Mouse (Mus musculus) gastrocnemius, postnatal 36 days (tissue): Measurements from ENCODE around the gene Ulk4. TPM values are rescaled to one million over a fixed set of nuclear protein-coding genes. Genes with fewer than 3 reads are reported as not detected.

Experiments
- DNase-seq, 2 experiments: peaks; one replicate each; pipeline ENCODE4 v3.0.0; 2022
- intact Hi-C: fragments of 180-260 bp; cut with DNase I; formaldehyde crosslinking; loops from one replicate; pipeline ENCODE4 v1.15.1; 2025
- total RNA-seq, 2 experiments: library from RNA; stranded (reverse); gene quantifications; 2 replicates each; pipeline ENCODE4 v1.2.3; 2021

Gene Ulk4
- total RNA-seq, 2 experiments from 2014 or later, result 0.20 to 0.38 TPM

DNA sequence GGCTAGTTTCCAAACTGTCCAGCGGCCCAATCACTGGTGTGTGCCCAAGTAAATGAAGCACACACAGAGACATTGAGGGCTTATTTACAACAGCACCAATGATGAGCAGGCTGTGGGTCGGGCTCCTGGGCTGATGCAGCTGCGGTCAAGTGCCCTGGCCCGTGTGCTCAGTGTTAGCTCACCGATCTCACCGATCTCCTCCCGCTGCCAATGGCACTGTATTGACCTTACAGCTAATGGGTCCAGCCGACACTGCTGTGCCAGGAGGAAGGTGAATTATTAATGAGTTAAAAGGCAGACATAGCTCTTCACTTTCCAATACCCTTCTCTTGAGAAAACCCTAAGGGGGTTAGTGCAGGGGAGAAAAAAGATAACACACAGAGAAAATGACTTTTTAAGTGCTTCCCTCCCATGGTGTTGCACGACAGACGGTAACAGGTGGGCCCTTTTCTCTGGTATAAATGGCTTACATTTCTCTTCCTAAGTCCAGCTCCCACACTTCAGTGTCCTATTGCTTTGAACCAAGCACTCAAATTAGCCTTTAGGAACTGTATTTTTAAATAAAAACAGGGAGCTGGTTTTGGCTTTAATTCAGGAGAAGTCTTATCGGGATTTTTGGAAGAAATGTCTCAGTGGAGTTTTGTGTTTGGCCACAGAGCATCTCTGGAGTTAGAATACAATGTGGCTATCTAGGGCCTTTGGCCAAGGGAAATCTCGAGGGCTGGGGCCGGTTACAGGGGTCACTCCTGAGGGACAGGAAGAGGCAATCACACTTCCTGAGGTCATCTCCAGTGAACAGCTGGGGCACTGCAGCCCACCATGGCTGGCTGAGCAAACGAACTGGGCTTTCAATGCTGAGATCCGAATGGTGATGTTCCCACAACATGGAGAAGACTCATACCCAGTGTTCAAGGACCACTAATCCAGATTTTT lies 282.5 kb downstream of the Ulk4 start:
- intact Hi-C loops, result no loop called here
- DNase-seq, result no peak

- DNase-seq, result no peak
- intact Hi-C loops, result no loop called here
Measured at GRCm38 (mm10) chr9:120993004-120993403, 284.0 kb downstream of the Ulk4 start.

- intact Hi-C loops, result no loop called here
- no peak for DNase-seq
Measured at GRCm38 (mm10) chr9:120991801-120992200, 285.2 kb downstream of the Ulk4 start.

DNA sequence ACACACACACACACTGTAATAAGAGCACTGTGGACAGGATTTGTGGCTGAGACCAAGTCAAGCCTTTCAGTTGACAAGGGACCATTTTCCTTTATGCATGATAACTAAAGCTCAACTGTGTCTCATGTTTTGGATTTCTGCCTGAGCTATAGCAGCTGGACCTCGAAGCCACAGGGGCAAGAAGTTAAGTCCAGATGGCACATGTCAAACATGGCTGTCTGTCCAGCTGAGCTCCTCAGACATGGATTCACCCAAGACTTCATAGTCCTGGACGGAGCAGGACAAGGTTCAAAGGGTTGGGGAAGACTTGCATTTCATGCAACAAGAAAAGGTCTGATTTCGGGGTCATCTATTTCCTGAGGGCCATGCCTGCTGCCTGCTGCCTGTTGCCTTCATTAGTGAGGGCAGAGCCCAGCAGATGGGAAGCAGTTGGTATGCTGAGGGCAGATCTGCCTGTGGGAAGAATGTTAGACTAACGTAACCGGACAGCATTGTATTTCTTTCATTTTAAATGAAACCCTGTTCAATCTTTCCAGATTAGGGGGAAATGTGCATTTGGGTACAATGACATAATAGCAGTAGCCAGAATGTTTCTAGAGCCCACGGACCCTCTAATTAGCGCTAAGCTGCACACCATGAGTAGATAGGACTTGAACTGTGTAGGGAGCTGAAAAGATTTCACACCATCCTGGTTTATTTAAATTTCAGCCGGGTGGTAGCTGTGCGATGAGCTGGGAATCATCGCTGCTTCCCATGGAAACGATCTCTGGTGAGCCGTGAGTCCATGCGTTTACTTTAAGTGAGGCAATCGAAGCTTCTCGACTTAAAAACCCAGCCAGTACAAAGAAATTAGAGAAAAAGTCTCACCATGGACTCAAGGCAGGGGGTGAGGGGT lies 286.9 kb downstream of the Ulk4 start:
- intact Hi-C loops, result no loop called here
- no peak for DNase-seq

DNA sequence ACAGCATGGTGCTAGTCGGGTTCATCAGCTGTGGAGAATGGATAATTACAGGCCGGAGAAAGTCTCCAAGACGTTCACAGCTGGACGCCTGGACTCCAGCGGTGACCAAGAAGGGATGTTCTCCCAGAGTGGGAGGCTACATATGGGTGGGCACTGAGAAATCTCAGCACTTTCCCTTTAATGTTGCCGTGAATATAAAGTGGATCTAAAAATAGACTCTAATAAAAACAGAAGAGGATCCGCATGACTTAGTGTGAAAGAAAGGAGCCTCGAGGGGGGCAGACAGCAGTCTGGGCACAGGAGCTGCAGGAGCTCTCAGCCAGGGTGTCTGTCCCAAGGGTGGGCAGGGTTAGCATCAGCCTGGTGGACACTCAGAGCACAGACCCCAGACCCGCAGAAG lies 288.9 kb downstream of the Ulk4 start:
- no peak for DNase-seq
- intact Hi-C loops, result no loop called here

GRCm38 (mm10) chr9:120986994-120987393 lies 290.0 kb downstream of the Ulk4 start:
- intact Hi-C loops, result no loop called here

GRCm38 (mm10) chr9:120986255-120986654 lies 290.7 kb downstream of the Ulk4 start:
- DNase-seq, result no peak
- intact Hi-C loops, result no loop called here

More at GRCm38 (mm10) chr9:120986994-120987393, 290.0 kb downstream of the Ulk4 start:
- no peak for DNase-seq

DNA sequence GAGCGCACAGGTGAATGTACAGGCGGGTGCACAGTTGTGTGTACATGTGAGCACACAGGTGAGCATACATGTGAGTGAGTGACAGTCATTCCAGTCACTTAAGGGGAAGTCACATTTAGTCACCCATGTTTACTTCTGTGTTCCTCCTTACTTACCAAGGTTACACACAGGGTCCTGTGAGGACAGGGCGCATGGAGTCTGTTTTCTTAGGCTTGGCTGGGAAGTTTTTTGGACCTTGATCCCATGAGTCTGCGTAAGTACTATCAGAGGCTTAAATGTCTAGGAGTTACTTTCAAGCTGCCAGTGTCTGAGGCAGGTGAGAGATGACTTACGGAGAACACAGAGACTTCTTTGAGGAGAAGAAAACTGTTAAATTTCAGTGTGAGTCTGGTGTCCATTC lies 291.5 kb downstream of the Ulk4 start:
- intact Hi-C loops, result no loop called here
- no peak for DNase-seq

GRCm38 (mm10) chr9:120985009-120985408 lies 292.0 kb downstream of the Ulk4 start:
- DNase-seq, result no peak
- intact Hi-C loops, result no loop called here

- DNase-seq, result no peak
- intact Hi-C loops, result no loop called here
Measured at GRCm38 (mm10) chr9:120984509-120984908, 292.5 kb downstream of the Ulk4 start.

GRCm38 (mm10) chr9:120983849-120984248 lies 293.1 kb downstream of the Ulk4 start:
- intact Hi-C loops, result no loop called here
- DNase-seq, result no peak

- no peak for DNase-seq
- intact Hi-C loops, result no loop called here
Measured at GRCm38 (mm10) chr9:120981777-120982176, 295.2 kb downstream of the Ulk4 start.

- no peak for DNase-seq
- intact Hi-C loops, result no loop called here
Measured at GRCm38 (mm10) chr9:120976856-120977255, 300.1 kb downstream of the Ulk4 start.

GRCm38 (mm10) chr9:120976158-120976557 lies 300.8 kb downstream of the Ulk4 start:
- intact Hi-C loops, result no loop called here
- no peak for DNase-seq

- intact Hi-C loops, result no loop called here
- no peak for DNase-seq
Measured at GRCm38 (mm10) chr9:120974209-120974608, 302.8 kb downstream of the Ulk4 start.

- no peak for DNase-seq
- intact Hi-C loops, result no loop called here
Measured at GRCm38 (mm10) chr9:120973026-120973515, 303.9 kb downstream of the Ulk4 start.

DNA sequence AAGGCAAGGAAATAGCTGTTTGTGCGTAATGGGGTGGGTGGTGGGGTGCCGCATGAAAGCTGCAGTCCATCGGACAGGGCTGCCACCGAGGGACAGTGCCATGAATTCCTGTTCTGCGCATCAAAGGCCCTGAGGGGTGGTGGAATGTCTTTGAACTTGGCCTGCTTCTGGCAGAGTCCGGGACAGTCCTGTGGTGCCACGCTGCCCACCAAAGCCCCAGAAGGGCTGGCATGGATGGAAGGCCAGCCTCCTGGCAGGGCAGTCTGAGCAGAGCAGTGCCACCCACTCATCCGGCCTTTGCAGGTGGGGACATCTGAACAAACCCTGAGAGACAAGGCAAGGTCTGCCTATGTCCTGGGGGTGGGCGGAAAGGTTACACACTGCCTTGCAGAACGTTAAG lies 312.0 kb downstream of the Ulk4 start:
- intact Hi-C loops, result no loop called here

GRCm38 (mm10) chr9:120964224-120964623 lies 312.8 kb downstream of the Ulk4 start:
- no peak for DNase-seq
- intact Hi-C loops, result no loop called here

More for the DNA sequence above, 312.0 kb downstream of the Ulk4 start:
- no peak for DNase-seq

DNA sequence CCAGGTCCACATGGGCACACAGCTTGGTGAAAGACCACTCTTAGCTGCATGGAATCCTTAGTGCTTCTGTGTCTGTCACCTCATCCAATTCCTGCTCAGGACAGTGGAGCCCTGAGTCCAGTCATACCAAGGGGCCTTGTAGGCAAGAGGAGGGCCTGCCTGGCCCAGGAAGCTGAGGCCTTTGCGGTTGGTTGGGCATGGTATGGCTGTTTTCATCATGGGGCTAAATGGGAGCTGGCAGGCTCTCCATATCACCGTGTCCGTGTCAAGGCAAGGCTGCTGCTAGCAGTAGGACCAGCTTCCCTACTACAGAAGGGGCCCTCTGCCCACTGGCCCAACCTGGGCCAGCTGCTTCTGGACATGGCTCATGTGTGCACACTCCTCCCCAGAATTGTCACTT lies 313.3 kb downstream of the Ulk4 start:
- no peak for DNase-seq
- intact Hi-C loops, result no loop called here

DNA sequence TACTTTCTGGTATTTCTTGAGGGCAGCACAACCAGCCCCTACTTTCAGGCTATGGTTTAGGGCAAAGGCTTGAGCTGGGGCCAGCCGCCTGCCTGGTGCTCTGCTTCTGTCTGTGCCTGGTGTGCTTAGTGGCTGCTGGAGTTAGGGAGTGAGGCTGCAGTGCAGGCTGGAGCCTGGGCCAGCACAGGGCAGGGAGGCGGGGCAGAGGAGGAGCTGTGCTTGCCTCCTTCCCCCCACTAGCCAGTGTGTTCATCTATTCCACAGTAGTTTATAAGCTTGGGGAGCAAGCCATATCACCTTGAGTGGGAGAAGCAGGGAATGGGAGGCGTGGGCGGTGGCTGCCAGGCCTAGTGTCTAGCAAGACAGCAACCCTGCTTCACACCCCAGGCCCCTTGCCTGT lies 313.9 kb downstream of the Ulk4 start:
- intact Hi-C loops, result no loop called here

More for the DNA sequence above, 313.9 kb downstream of the Ulk4 start:
- no peak for DNase-seq
